Mouse (Mus musculus) limb, embryonic 15.5 days (tissue): Measurements from ENCODE around the gene Sec1. TPM values are rescaled to one million over a fixed set of nuclear protein-coding genes. Genes with fewer than 3 reads are reported as not detected.

Source experiments
- ATAC-seq: fragments of 200-750 bp; cut with Nextera tagmentation; 2 replicates; pipeline ENCODE4 v1.8.0; 2017; ENCODE audit warnings: low read depth, moderate TSS enrichment; ENCODE audit not compliant: insufficient number of reproducible peaks, low FRiP score, low TSS enrichment
- H3K27ac ChIP-seq: fragments of 300-500 bp; sonication (generic); 2 replicates; pipeline ENCODE4 v1.5.1; 2015; ENCODE audit warnings: moderate library complexity, mild to moderate bottlenecking, inconsistent platforms
- H3K27me3 ChIP-seq: fragments of 300-500 bp; sonication (generic); 2 replicates; pipeline ENCODE4 v1.6.1; 2015; ENCODE audit warnings: inconsistent platforms
- H3K36me3 ChIP-seq: fragments of 300-500 bp; sonication (generic); 2 replicates; pipeline ENCODE4 v1.6.1; 2015; ENCODE audit warnings: inconsistent platforms
- H3K4me1 ChIP-seq: fragments of 300-500 bp; sonication (generic); 2 replicates; pipeline ENCODE4 v1.6.1; 2015; ENCODE audit warnings: inconsistent platforms
- H3K4me2 ChIP-seq: fragments of 300-500 bp; sonication (generic); 2 replicates; pipeline ENCODE4 v1.6.1; 2015; ENCODE audit warnings: mild to moderate bottlenecking, inconsistent platforms
- H3K4me3 ChIP-seq: fragments of 300-500 bp; sonication (generic); 2 replicates; pipeline ENCODE4 v1.5.1; 2015; ENCODE audit warnings: mild to moderate bottlenecking, inconsistent platforms
- H3K9ac ChIP-seq: fragments of 300-500 bp; sonication (generic); 2 replicates; pipeline ENCODE4 v1.6.1; 2015; ENCODE audit warnings: inconsistent platforms
- H3K9me3 ChIP-seq: fragments of 300-500 bp; sonication (generic); 2 replicates; pipeline ENCODE4 v1.6.1; 2016; ENCODE audit warnings: inconsistent platforms
- WGBS: fragments of 180-500 bp; shearing (Covaris S2); methylation state at CpG from one replicate; pipeline ENCODE4 v1.1.7; 2015; 5-methylcytosine and 5-hydroxymethylcytosine counted together
- polyA plus RNA-seq: library from polyadenylated mRNA; unstranded; fragments of >200 nt; fragmentation: Nextera tagmentation; extraction: Ambion mirVana; gene quantifications from 2 replicates; pipeline ENCODE4 v1.2.1, GENCODE M21; 2015

Gene Sec1
- polyA plus RNA-seq, 1 experiment from 2014 or later: 0.56 TPM

- peak overlapping the region; percentile 76 for H3K9ac ChIP-seq
- 1% methylated on average over 103 of the region's 105 CpGs for WGBS
- H3K27ac ChIP-seq: peak overlapping the region; percentile 83
- no peaks in the 10 kb centered on the region for H3K9me3 ChIP-seq
- peak; percentile 54 for ATAC-seq
- H3K4me1 ChIP-seq: peaks cover 27% of the 10 kb centered on the region
- H3K4me3 ChIP-seq: peak overlapping the region; percentile 61
- peak overlapping the region; percentile 98 for H3K4me2 ChIP-seq
- no peaks in the 10 kb centered on the region for H3K36me3 ChIP-seq
- H3K27me3 ChIP-seq: peaks cover 6% of the 10 kb centered on the region; the same call in 1 of the 2 replicates
These were observed 65.6 kb downstream of the Sec1 start for GRCm38 (mm10) chr7:45628364-45629294.

Other genes starting within 250 kb of the Sec1 start
- 4,640 and 4,716 TPM in 2 replicates for gene Ftl1, start 234.5 kb downstream of the Sec1 start, polyA plus RNA-seq
- 145 and 146 TPM in 2 replicates for gene Bax, start 227.5 kb downstream of the Sec1 start, polyA plus RNA-seq
- 0.61 and 1.0 TPM in 2 replicates for gene Tulp2, start 212.5 kb downstream of the Sec1 start, polyA plus RNA-seq
- not detected in 2 replicates for gene Gm45808, start 207.6 kb downstream of the Sec1 start, polyA plus RNA-seq
- 3.1 and 3.3 TPM in 2 replicates for gene Dhdh, start 205.6 kb downstream of the Sec1 start, polyA plus RNA-seq
- gene Nucb1, start 184.0 kb downstream of the Sec1 start, polyA plus RNA-seq: 279 and 295 TPM in 2 replicates
- gene Ppp1r15a, start 168.1 kb downstream of the Sec1 start, polyA plus RNA-seq: 22.3 and 26.1 TPM in 2 replicates
- 5.7 and 6.8 TPM in 2 replicates for gene Plekha4, start 168.1 kb downstream of the Sec1 start, polyA plus RNA-seq
- gene Hsd17b14, start 139.5 kb downstream of the Sec1 start, polyA plus RNA-seq: 0.74 and 1.1 TPM in 2 replicates
- 63.4 and 64.4 TPM in 2 replicates for gene Bcat2, start 124.2 kb downstream of the Sec1 start, polyA plus RNA-seq
- gene Fgf21, start 78.9 kb downstream of the Sec1 start, polyA plus RNA-seq: 0.58 and 0.93 TPM in 2 replicates
- gene Fut1, start 77.1 kb downstream of the Sec1 start, polyA plus RNA-seq: 2.9 and 3.3 TPM in 2 replicates
- 0.14 and 0.27 TPM in 2 replicates for gene Izumo1, start 72.6 kb downstream of the Sec1 start, polyA plus RNA-seq
- 11.4 and 12.0 TPM in 2 replicates for gene Rasip1, start 66.9 kb downstream of the Sec1 start, polyA plus RNA-seq
- 21.9 and 36.8 TPM in 2 replicates for gene Mamstr, start 54.4 kb downstream of the Sec1 start, polyA plus RNA-seq
- 7.7 and 8.0 TPM in 2 replicates for gene Fut2, start 28.0 kb downstream of the Sec1 start, polyA plus RNA-seq
- 0.50 and 2.6 TPM in 2 replicates for gene Ntn5, start 10.4 kb downstream of the Sec1 start, polyA plus RNA-seq
- 13.3 and 13.7 TPM in 2 replicates for gene Car11, start 5.4 kb upstream of the Sec1 start, polyA plus RNA-seq
- gene Dbp, start 10.7 kb upstream of the Sec1 start, polyA plus RNA-seq: 4.3 and 4.7 TPM in 2 replicates
- gene Rpl18, start 21.1 kb upstream of the Sec1 start, polyA plus RNA-seq: 942 and 1,034 TPM in 2 replicates
- 38.5 and 39.7 TPM in 2 replicates for gene Sphk2, start 23.6 kb upstream of the Sec1 start, polyA plus RNA-seq
- gene Fam83e, start 26.8 kb upstream of the Sec1 start, polyA plus RNA-seq: 0.76 and 0.78 TPM in 2 replicates
- gene Spaca4, start 31.4 kb upstream of the Sec1 start, polyA plus RNA-seq: not detected in 2 replicates
- 1.6 and 2.0 TPM in 2 replicates for gene Lmtk3, start 89.3 kb upstream of the Sec1 start, polyA plus RNA-seq
- gene Sult2b1, start 90.3 kb upstream of the Sec1 start, polyA plus RNA-seq: 82.1 and 91.0 TPM in 2 replicates
- 87.9 and 98.8 TPM in 2 replicates for gene Cyth2, start 120.2 kb upstream of the Sec1 start, polyA plus RNA-seq
- 1.4 and 1.5 TPM in 2 replicates for gene Kcnj14, start 130.4 kb upstream of the Sec1 start, polyA plus RNA-seq
- gene Grwd1, start 136.5 kb upstream of the Sec1 start, polyA plus RNA-seq: 56.3 and 59.3 TPM in 2 replicates
- gene Kdelr1, start 178.4 kb upstream of the Sec1 start, polyA plus RNA-seq: 79.4 and 97.8 TPM in 2 replicates
- gene Grin2d, start 184.0 kb upstream of the Sec1 start, polyA plus RNA-seq: 0.48 and 0.68 TPM in 2 replicates
- gene Syngr4, start 202.3 kb upstream of the Sec1 start, polyA plus RNA-seq: 0.49 and 0.86 TPM in 2 replicates
- 4.4 and 5.5 TPM in 2 replicates for gene Tmem143, start 202.5 kb upstream of the Sec1 start, polyA plus RNA-seq
- gene Emp3, start 227.0 kb upstream of the Sec1 start, polyA plus RNA-seq: 328 and 364 TPM in 2 replicates
- 3.5 and 3.6 TPM in 2 replicates for gene Ccdc114, start 229.7 kb upstream of the Sec1 start, polyA plus RNA-seq